Mouse (Mus musculus) bone marrow, adult 2 months (tissue): ENCODE measurements around the gene Angel2.
"Not testable (repeated sequence)": the region's sequence is repeated elsewhere in the genome, so short reads cannot be mapped to it uniquely, and the experiment has no call there.

Experiments used
- CTCF ChIP-seq: fragments of 200-500 bp; IDR thresholded peaks from 2 replicates; pipeline ENCODE4 v1.5.1; 2011; ENCODE audit warnings: low read length, control low read depth; ENCODE audit not compliant: control insufficient read depth, insufficient read depth
- POLR2A ChIP-seq: fragments of 200-500 bp; IDR thresholded peaks from 2 replicates; pipeline ENCODE4 v1.6.1; 2011; ENCODE audit warnings: low read depth, mild to moderate bottlenecking, control low read depth, low read length, borderline replicate concordance; ENCODE audit not compliant: control insufficient read depth

DNA sequence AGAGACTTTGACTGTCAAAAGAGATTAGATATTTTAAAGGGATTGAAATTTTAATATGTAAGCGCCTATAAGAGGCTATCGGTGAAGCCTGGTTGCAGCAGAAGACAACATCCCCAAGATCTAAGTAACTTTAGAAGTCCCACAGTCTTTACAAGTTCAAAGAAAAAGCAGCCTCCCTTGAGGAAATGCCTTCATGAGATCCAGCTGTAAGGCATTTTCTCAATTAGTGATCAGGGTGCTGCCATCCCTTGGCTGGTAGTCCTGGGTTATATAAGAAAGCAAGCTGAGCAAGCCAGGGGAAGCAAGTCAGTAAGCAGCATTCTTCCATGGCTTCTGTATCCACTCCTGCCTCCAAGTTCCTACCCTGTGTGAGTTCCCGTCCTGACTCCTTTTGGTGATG lies at the start of gene Angel2:
- not testable (repeated sequence) for TF ChIP-seq POLR2A, CTCF
